Mouse (Mus musculus): ENCODE data around the gene C87977. TPM values are rescaled to one million over a fixed set of nuclear protein-coding genes. Genes with fewer than 3 reads are reported as not detected.

The C87977 gene
- polyA plus RNA-seq (2014; fragmentation: Illumina TruSeq; extraction: RNeasy Lipid Tissue Mini Kit (QIAGEN cat#74804); ENCODE audit: low read depth, low replicate concordance), result not detected

GRCm38 (mm10) chr4:144213218-144213617 lies at the start of gene C87977:
Gene C87977, minus strand, starts transcription at chr4:144213318.

DNA sequence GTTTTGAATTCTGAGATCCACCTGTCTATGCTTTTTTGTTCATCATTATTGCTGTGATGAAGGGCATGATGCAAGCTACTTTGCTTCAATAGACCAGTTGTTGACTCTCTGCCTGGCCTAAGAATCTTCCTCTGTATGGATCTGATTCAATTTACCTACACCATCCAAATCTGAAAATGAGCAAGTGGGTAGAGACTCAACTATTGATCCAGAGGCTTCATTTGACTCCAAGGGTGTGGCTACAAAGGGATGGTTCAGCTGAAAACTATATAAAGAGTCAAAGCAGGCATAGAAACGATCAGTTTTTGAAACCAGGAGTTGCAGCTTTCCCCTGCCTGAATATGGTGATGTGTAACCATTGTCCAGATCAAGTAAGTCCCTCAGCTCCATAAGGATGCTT lies 22.7 kb downstream of the C87977 start, which contains the start of gene Oog2:
Oog2 (plus strand) TSS at position 301 of the 400 bp plus-strand sequence.

GRCm38 (mm10) chr4:144162563-144162962 lies 50.6 kb downstream of the C87977 start, which contains the start of gene Oog3:
Gene Oog3, minus strand, starts transcription at chr4:144162663.

Other genes with a start within 250 kb of the C87977 start
- gene Gm13101, start 246.4 kb downstream of the C87977 start, polyA plus RNA-seq (2014; fragmentation: Illumina TruSeq; extraction: RNeasy Lipid Tissue Mini Kit (QIAGEN cat#74804); ENCODE audit: low read depth, low replicate concordance), result not detected
- gene Pramef17, start 218.9 kb downstream of the C87977 start, polyA plus RNA-seq (2014; fragmentation: Illumina TruSeq; extraction: RNeasy Lipid Tissue Mini Kit (QIAGEN cat#74804); ENCODE audit: low read depth, low replicate concordance), result not detected
- gene Pramel4, start 154.2 kb downstream of the C87977 start, polyA plus RNA-seq (2014; fragmentation: Illumina TruSeq; extraction: RNeasy Lipid Tissue Mini Kit (QIAGEN cat#74804); ENCODE audit: low read depth, low replicate concordance), result not detected
- gene Gm13102, start 106.8 kb downstream of the C87977 start, polyA plus RNA-seq (2014; fragmentation: Illumina TruSeq; extraction: RNeasy Lipid Tissue Mini Kit (QIAGEN cat#74804); ENCODE audit: low read depth, low replicate concordance), result not detected
- not detected for gene Oog3, start 50.7 kb downstream of the C87977 start, polyA plus RNA-seq (2014; fragmentation: Illumina TruSeq; extraction: RNeasy Lipid Tissue Mini Kit (QIAGEN cat#74804); ENCODE audit: low read depth, low replicate concordance)
- not detected for gene Oog2, start 22.6 kb downstream of the C87977 start, polyA plus RNA-seq (2014; fragmentation: Illumina TruSeq; extraction: RNeasy Lipid Tissue Mini Kit (QIAGEN cat#74804); ENCODE audit: low read depth, low replicate concordance)
- not detected for gene Pramel5, start 67.2 kb upstream of the C87977 start, polyA plus RNA-seq (2014; fragmentation: Illumina TruSeq; extraction: RNeasy Lipid Tissue Mini Kit (QIAGEN cat#74804); ENCODE audit: low read depth, low replicate concordance)
- gene Gm13128, start 116.9 kb upstream of the C87977 start, polyA plus RNA-seq (2014; fragmentation: Illumina TruSeq; extraction: RNeasy Lipid Tissue Mini Kit (QIAGEN cat#74804); ENCODE audit: low read depth, low replicate concordance), result not detected
- not detected for gene Gm13119, start 144.6 kb upstream of the C87977 start, polyA plus RNA-seq (2014; fragmentation: Illumina TruSeq; extraction: RNeasy Lipid Tissue Mini Kit (QIAGEN cat#74804); ENCODE audit: low read depth, low replicate concordance)
- gene Pramef20, start 164.6 kb upstream of the C87977 start, polyA plus RNA-seq (2014; fragmentation: Illumina TruSeq; extraction: RNeasy Lipid Tissue Mini Kit (QIAGEN cat#74804); ENCODE audit: low read depth, low replicate concordance), result not detected
- gene Pramef12, start 195.1 kb upstream of the C87977 start, polyA plus RNA-seq (2014; fragmentation: Illumina TruSeq; extraction: RNeasy Lipid Tissue Mini Kit (QIAGEN cat#74804); ENCODE audit: low read depth, low replicate concordance), result not detected
- gene 1700012P22Rik, start 225.5 kb upstream of the C87977 start, polyA plus RNA-seq (2014; fragmentation: Illumina TruSeq; extraction: RNeasy Lipid Tissue Mini Kit (QIAGEN cat#74804); ENCODE audit: low read depth, low replicate concordance), result not detected
- gene Gm9944, start 240.0 kb upstream of the C87977 start, polyA plus RNA-seq (2014; fragmentation: Illumina TruSeq; extraction: RNeasy Lipid Tissue Mini Kit (QIAGEN cat#74804); ENCODE audit: low read depth, low replicate concordance), result not detected